Mouse (Mus musculus) G1E (cell line): Measurements from ENCODE around the gene Leo1. TPM values are rescaled to one million over a fixed set of nuclear protein-coding genes. Genes with fewer than 3 reads are reported as not detected.

ENCODE experiments used
- ATAC-seq: 2 replicates; pipeline ENCODE4 v1.8.0; 2016; ENCODE audit warnings: mild to moderate bottlenecking; ENCODE audit not compliant: insufficient number of reproducible peaks, poor library complexity, low FRiP score, severe bottlenecking; ENCODE audit errors: extremely low read depth
- DNase-seq: peaks from one replicate; pipeline ENCODE4 v3.0.0; 2012; ENCODE audit warnings: low spot score
- H3K27me3 ChIP-seq: 2 replicates; pipeline ENCODE4 v1.6.1; 2012; ENCODE audit warnings: mild to moderate bottlenecking, low read length, inconsistent platforms; ENCODE audit not compliant: insufficient read depth
- H3K36me3 ChIP-seq: replicated peaks from 2 replicates; pipeline ENCODE3; 2012; ENCODE audit warnings: mild to moderate bottlenecking, inconsistent platforms
- H3K4me1 ChIP-seq: 2 replicates; pipeline ENCODE4 v1.6.1; 2012; ENCODE audit warnings: low read depth, low read length, inconsistent platforms, mixed read lengths; ENCODE audit not compliant: insufficient read depth
- H3K4me3 ChIP-seq: 2 replicates; pipeline ENCODE4 v1.5.1; 2012; ENCODE audit warnings: low read depth, mild to moderate bottlenecking, inconsistent platforms, low read length, moderate library complexity, mixed read lengths
- H3K9me3 ChIP-seq: replicated peaks from 2 replicates; pipeline ENCODE4 v1.6.1; 2012; ENCODE audit warnings: inconsistent platforms
- CTCF ChIP-seq: IDR thresholded peaks from 2 replicates; pipeline ENCODE4 v1.5.1; 2012; ENCODE audit warnings: low read depth, low read length, inconsistent platforms, mixed read lengths
- GATA1 ChIP-seq: IDR thresholded peaks from 2 replicates; pipeline ENCODE4 v1.6.1; 2012; ENCODE audit warnings: borderline replicate concordance, low read length, inconsistent platforms, mixed read lengths
- GATA2 ChIP-seq: IDR thresholded peaks from 2 replicates; pipeline ENCODE4 v1.6.1; 2012; ENCODE audit warnings: low read depth, low read length, inconsistent platforms, borderline replicate concordance
- POLR2AphosphoS5 ChIP-seq: IDR thresholded peaks from 2 replicates; pipeline ENCODE4 v1.6.1; 2012; ENCODE audit warnings: low read depth, low read length, inconsistent platforms; ENCODE audit not compliant: insufficient replicate concordance
- TAL1 ChIP-seq: conservative IDR thresholded peaks from 2 replicates; pipeline ENCODE4 v1.6.1; 2012; ENCODE audit warnings: low read depth, low read length, inconsistent platforms, mixed read lengths
- polyA plus RNA-seq: library from polyadenylated mRNA; stranded (reverse); fragments of >175 nt; gene quantifications from 2 replicates; pipeline ENCODE4 v1.2.3, GENCODE M21; 2012
- total RNA-seq, 2 experiments: library from RNA; stranded (forward) in 1 of 2; stranded (reverse) in 1 of 2; fragments of 200-1000 nt in 1 of 2; fragments of >200 nt in 1 of 2; fragmentation: Nextera tagmentation in 1 of 2; gene quantifications; 2 replicates each; pipeline ENCODE4 v1.2.3; 2014 to 2017

Leo1 gene
- total and polyA plus RNA-seq, 3 experiments, result 14.4 to 48.3 (median 21.1) TPM

DNA sequence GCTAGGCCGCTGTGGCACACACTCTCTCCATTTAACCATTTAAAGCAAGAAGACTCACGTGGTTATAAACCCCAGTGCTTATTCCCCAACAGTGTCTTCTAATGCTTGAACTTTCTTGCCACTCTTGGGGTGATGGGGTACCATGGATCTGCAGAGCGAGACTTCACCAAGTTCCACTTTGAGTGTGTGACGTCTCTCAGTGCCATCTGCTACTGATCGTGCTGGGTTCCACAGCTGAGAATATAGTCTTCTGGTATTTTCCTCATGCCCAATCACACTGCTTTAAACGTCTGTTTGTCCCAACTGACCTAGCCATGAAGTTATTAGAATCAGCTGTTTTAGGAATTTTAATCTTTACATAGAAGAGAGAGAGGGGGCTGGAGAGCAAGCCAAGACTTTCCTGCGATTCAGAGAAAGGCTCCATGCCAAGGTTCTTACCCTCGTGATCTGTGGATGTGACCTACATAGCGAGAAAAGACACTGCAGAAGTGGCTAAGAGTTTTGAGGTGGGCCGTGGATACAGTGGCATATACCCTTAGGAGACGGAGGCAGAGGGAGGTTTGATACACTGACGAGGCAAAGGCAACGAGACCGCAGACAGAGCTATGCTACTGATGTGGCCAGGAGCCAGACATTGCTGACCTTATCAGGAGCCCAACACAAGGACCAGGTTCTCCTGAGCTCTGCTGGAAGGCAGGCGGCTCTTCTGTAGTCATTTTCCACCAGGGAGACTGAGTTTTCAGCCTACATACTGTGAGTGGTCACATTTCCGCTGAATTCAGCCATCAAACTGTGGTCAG, 10.3 kb upstream of the Leo1 start:
- H3K4me3 ChIP-seq, result no peak overlapping the region

DNA sequence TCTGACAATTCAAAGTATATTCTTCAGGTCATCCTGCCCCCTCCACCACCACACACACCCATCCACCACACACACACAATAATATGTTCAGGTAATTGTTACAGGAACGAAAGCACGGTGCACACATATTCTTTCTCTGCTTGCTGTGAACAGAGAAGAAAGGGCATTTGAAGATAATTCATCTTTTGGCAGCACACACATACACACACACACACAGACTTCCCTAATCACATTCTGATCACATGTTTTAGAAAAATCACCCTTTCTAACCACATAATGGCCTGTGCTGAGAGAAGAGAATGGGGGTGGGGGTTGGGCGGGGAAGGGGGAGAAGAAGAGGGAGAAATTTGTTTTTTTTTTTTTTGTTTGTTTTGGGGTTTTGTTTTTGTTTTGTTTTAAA, 8.6 kb upstream of the Leo1 start:
- Histone ChIP-seq H3K4me1 (peaks cover 66% of the 10 kb centered on the region), H3K27me3 (peaks cover 2% of the 10 kb centered on the region; the same call in 1 of the 2 replicates), H3K36me3 (no peaks in the 10 kb centered on the region), H3K9me3 (no peaks in the 10 kb centered on the region), H3K4me3 (no peak overlapping the region)
- TF ChIP-seq TAL1, result no peak
- ATAC-seq, result no peak
- DNase-seq, result no peak

More for the DNA sequence above, 10.3 kb upstream of the Leo1 start:
- no peaks in the 10 kb centered on the region for H3K36me3 ChIP-seq
- ATAC-seq, result peak; percentile 78
- no peak for TF ChIP-seq CTCF
- TF ChIP-seq TAL1, result peak; percentile 43; the same call in 1 of the 2 replicates
- peak; percentile 45 for DNase-seq
- peaks cover 12% of the 10 kb centered on the region for H3K27me3 ChIP-seq
- H3K4me1 ChIP-seq, result peaks cover 69% of the 10 kb centered on the region
- H3K9me3 ChIP-seq, result no peaks in the 10 kb centered on the region

DNA sequence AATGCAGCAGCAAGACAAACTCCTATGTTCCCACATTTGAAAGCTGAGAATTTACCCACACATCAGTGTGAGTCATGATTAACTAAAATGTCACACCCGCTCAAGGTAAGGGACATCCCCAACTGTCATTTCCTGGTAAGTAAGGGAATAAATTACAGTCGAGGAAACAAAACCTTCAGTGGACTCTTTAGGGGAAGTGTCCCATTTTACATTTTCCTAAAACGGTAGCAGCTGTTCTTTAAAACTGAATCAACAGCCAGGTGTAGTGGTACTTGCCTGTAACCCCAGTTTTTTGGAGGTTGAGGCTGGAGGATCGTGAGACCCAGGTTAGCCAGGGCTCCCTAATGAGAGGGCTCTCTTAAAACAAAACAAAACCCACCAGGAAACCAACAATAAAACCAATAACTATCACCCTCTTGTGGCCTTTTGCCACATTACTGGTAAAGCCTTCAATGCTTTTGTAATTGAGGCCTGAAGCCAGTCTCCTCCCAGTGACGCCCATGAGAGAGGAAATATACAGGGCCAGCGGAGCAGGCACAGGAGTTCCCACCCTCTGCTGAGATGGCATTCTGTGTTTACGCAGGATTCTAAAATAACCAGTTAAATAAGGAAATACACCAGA, 7.0 kb upstream of the Leo1 start:
- Histone ChIP-seq H3K9me3 (no peaks in the 10 kb centered on the region), H3K4me3 (no peak overlapping the region), H3K27me3 (no peaks in the 10 kb centered on the region), H3K4me1 (peaks cover 65% of the 10 kb centered on the region), H3K36me3 (no peaks in the 10 kb centered on the region)
- DNase-seq, result peak; percentile 29
- ATAC-seq, result peak; percentile 55
- TF ChIP-seq CTCF, result no peak; the same call in 1 of the 2 replicates
- no peak for TF ChIP-seq POLR2AphosphoS5
- TF ChIP-seq GATA2, result no peak
- no peak for TF ChIP-seq TAL1
- no peak for TF ChIP-seq GATA1

DNA sequence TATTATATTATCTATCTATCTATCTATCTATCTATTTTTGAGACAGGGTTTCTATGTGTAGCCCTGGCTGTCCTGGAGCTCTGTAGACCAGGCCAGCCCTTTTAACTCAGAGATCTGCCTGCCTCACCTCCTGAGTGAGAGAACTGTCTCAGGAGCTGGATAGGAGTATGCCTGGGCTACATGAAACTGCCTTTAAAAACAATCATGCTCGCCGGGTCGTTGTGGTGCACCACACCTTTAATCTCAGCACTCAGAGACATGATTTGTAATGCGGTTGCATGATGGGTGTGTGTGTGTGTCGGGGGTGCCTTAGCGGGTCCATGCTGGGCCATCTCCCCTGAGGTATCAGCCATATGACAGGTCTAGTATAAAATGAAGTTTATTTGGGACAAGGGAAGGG, 6.5 kb upstream of the Leo1 start:
- Histone ChIP-seq H3K4me1 (peaks cover 61% of the 10 kb centered on the region), H3K27me3 (no peaks in the 10 kb centered on the region), H3K9me3 (no peaks in the 10 kb centered on the region), H3K36me3 (no peaks in the 10 kb centered on the region), H3K4me3 (no peak overlapping the region)
- no peak for DNase-seq
- TF ChIP-seq GATA2, result no peak
- no peak for TF ChIP-seq CTCF
- no peak for TF ChIP-seq POLR2AphosphoS5
- TF ChIP-seq GATA1, result no peak
- TF ChIP-seq TAL1, result no peak
- ATAC-seq, result no peak

DNA sequence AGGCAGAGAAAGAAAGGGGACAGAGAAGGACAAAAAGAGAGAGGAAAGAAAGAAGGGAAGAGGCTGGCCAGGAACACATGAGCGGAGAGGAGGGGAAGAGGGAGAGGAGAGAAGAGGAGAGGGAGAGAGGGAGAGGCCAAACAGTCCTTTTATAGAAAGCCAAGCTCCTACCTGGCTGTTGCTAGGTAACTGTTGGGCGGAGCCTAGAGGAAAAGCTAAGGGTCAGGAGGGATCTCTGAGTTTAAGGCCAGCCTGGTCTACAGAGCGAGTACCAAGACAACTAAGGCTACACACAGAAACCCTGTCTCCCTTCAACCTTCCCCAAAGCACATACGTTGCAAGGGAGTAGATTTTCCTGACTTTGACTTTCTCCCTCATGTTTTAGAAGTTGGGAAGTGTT, 6.0 kb upstream of the Leo1 start:
- Histone ChIP-seq H3K9me3 (no peaks in the 10 kb centered on the region), H3K4me1 (peaks cover 63% of the 10 kb centered on the region), H3K27me3 (no peaks in the 10 kb centered on the region), H3K4me3 (no peak overlapping the region), H3K36me3 (no peaks in the 10 kb centered on the region)
- ATAC-seq, result no peak
- DNase-seq, result no peak
- TF ChIP-seq POLR2AphosphoS5, result no peak
- no peak for TF ChIP-seq GATA2
- TF ChIP-seq CTCF, result no peak
- no peak for TF ChIP-seq GATA1
- no peak for TF ChIP-seq TAL1

DNA sequence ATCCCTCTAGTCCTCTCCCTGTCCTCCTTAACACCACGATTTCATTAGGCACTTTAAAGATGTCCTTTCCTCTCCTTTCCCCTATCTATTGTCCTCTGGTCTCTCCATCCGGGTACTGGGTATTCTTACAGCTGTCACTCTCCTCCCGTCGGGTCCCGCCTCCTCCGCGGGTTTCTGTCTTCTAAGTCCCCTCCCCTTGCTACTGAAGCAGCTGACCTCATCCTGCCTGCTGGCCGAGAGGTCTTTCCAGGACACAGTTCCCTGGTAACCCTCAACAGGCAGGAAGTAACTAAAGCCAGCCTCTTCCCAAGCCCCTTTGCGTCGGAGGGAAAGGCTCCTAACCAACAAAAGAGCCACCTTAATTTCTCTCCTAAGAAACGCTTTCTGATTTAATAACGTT, 5.4 kb upstream of the Leo1 start:
- ATAC-seq, result peak; percentile 71
- H3K36me3 ChIP-seq, result no peaks in the 10 kb centered on the region
- peak; percentile 37 for DNase-seq
- peaks cover 62% of the 10 kb centered on the region for H3K4me1 ChIP-seq
- no peaks in the 10 kb centered on the region for H3K9me3 ChIP-seq
- no peak for TF ChIP-seq TAL1
- TF ChIP-seq POLR2AphosphoS5, result no peak
- TF ChIP-seq CTCF, result no peak
- TF ChIP-seq GATA1, result no peak
- TF ChIP-seq GATA2, result no peak
- H3K4me3 ChIP-seq, result peak overlapping the region; percentile 27; the same call in 1 of the 2 replicates
- no peaks in the 10 kb centered on the region for H3K27me3 ChIP-seq
